Mouse (Mus musculus): ENCODE results near the gene Ahr. TPM values are rescaled to one million over a fixed set of nuclear protein-coding genes. Genes with fewer than 3 reads are reported as not detected.

Ahr gene
- polyA plus RNA-seq, 1 experiment from 2014 or later: 8.0 TPM

DNA sequence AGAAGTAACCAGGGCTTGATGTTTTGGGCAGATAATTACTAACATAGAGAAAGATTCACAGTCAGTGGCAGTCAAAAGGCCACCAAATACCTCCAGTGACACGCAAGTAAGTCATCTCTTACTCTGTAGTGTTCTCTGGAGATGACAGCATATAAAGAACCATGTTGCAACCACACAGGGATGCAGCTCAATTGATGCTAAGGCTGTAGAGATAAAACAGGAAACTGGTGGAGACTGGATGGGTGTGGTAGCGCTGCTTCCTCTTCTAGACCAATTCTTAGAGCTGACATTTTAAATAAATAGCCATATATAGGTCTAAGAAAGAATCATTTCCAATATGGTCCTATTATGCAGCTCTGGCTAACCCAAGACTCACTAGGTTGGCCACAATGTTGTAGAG lies 54.1 kb downstream of the Ahr start:
- H3K9me3 ChIP-seq (ENCODE audit: control insufficient read depth, low read length): no peaks in the 10 kb centered on the region
- no peak for ATAC-seq (ENCODE audit: low FRiP score, low TSS enrichment)
- no peak overlapping the region for H3K4me2 ChIP-seq (replicated peaks; ENCODE audit: low read depth, low read length)
- H3K36me3 ChIP-seq (ENCODE audit: control insufficient read depth, insufficient read depth, low read length): no peaks in the 10 kb centered on the region
- no peaks in the 10 kb centered on the region for H3K27me3 ChIP-seq (ENCODE audit: control insufficient read depth, insufficient read depth, low read length)
- H3K4me1 ChIP-seq (ENCODE audit: control insufficient read depth, insufficient read depth, low read length): no peaks in the 10 kb centered on the region
- H3K4me3 ChIP-seq (ENCODE audit: low read length): no peak overlapping the region
- no peak overlapping the region for H3K27ac ChIP-seq (ENCODE audit: low read depth, low read length)
- no peak overlapping the region for H3K9ac ChIP-seq (ENCODE audit: low read depth, low read length)
- WGBS: 81% methylated on average over 2 of the region's 2 CpGs

DNA sequence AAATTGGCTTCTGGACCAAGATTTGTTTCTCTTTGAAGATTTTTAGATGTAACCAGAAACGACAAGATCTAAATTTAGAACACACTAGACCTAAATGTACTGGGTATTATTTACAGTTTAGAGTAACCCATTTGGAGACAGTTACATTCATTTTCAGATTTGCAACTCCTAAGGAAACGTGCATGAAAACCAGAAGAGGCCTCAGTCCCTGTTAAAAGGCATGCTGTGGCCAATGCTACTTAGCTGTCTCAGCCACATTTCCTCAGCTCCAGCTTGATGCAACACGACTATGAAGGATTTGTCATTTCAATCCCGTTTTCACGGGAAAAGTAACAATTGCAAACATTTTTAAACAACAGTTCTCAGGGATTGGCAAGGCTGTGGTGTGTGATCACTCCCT lies 55.9 kb downstream of the Ahr start:
- WGBS: 76% methylated on average over 5 of the region's 5 CpGs
- H3K4me3 ChIP-seq (ENCODE audit: low read length): no peak overlapping the region
- H3K27me3 ChIP-seq (ENCODE audit: control insufficient read depth, insufficient read depth, low read length): no peaks in the 10 kb centered on the region
- no peaks in the 10 kb centered on the region for H3K9me3 ChIP-seq (ENCODE audit: control insufficient read depth, low read length)
- H3K4me2 ChIP-seq (replicated peaks; ENCODE audit: low read depth, low read length): no peak overlapping the region
- H3K27ac ChIP-seq (ENCODE audit: low read depth, low read length): no peak overlapping the region
- no peak for ATAC-seq (ENCODE audit: low FRiP score, low TSS enrichment)
- H3K9ac ChIP-seq (ENCODE audit: low read depth, low read length): no peak overlapping the region
- no peaks in the 10 kb centered on the region for H3K36me3 ChIP-seq (ENCODE audit: control insufficient read depth, insufficient read depth, low read length)
- H3K4me1 ChIP-seq (ENCODE audit: control insufficient read depth, insufficient read depth, low read length): no peaks in the 10 kb centered on the region

DNA sequence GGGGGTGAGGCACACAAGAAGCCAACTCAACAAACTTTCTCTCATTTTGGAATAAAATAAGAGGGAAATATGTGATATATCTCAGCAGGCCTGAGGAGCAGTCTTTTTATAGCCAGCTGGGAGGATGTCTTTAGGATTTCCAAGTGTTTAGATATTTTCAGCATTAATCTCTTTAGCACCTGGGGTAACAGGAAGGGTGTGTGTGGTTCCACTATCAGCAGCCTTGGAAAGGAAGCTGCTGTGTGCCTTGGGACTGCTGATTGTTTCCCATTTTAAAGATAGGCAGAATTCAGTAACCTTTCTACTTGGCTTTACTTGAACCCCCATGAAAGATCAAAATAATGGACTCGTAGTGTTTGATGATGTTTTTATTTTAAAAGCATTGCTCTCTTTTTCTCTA lies 71.4 kb downstream of the Ahr start:
- H3K4me2 ChIP-seq (replicated peaks; ENCODE audit: low read depth, low read length): no peak overlapping the region
- H3K4me3 ChIP-seq (ENCODE audit: low read length): no peak overlapping the region
- no peaks in the 10 kb centered on the region for H3K4me1 ChIP-seq (ENCODE audit: control insufficient read depth, insufficient read depth, low read length)
- WGBS: 76% methylated on average over 1 of the region's 1 CpGs
- H3K27ac ChIP-seq (ENCODE audit: low read depth, low read length): no peak overlapping the region
- H3K36me3 ChIP-seq (ENCODE audit: control insufficient read depth, insufficient read depth, low read length): no peaks in the 10 kb centered on the region
- H3K27me3 ChIP-seq (ENCODE audit: control insufficient read depth, insufficient read depth, low read length): no peaks in the 10 kb centered on the region
- no peaks in the 10 kb centered on the region for H3K9me3 ChIP-seq (ENCODE audit: control insufficient read depth, low read length)
- no peak overlapping the region for H3K9ac ChIP-seq (ENCODE audit: low read depth, low read length)
- ATAC-seq (ENCODE audit: low FRiP score, low TSS enrichment): no peak

DNA sequence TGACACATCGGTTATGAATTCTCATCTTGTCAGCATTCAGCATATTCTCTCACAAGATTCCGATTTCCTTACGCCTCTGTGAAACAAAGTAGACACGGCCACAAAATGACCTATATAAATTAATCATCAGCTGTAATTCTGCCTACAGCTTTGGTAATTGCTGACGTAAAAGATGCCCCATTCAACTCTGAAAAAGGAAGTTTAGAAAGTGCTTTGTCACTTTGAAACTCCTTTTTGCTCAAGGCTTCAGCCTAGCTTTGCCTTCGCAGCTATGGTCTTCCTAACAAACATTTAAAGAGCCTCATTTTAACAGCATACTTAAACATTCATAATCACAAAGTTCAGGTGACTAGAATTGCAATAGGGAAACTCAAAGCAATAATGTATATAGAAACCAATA lies 72.2 kb downstream of the Ahr start:
- no peak overlapping the region for H3K4me2 ChIP-seq (replicated peaks; ENCODE audit: low read depth, low read length)
- no peak for ATAC-seq (ENCODE audit: low FRiP score, low TSS enrichment)
- H3K36me3 ChIP-seq (ENCODE audit: control insufficient read depth, insufficient read depth, low read length): no peaks in the 10 kb centered on the region
- no peak overlapping the region for H3K27ac ChIP-seq (ENCODE audit: low read depth, low read length)
- H3K4me3 ChIP-seq (ENCODE audit: low read length): no peak overlapping the region
- H3K4me1 ChIP-seq (ENCODE audit: control insufficient read depth, insufficient read depth, low read length): no peaks in the 10 kb centered on the region
- H3K27me3 ChIP-seq (ENCODE audit: control insufficient read depth, insufficient read depth, low read length): no peaks in the 10 kb centered on the region
- no peaks in the 10 kb centered on the region for H3K9me3 ChIP-seq (ENCODE audit: control insufficient read depth, low read length)
- no peak overlapping the region for H3K9ac ChIP-seq (ENCODE audit: low read depth, low read length)
- 63% methylated on average over 6 of the region's 6 CpGs for WGBS

DNA sequence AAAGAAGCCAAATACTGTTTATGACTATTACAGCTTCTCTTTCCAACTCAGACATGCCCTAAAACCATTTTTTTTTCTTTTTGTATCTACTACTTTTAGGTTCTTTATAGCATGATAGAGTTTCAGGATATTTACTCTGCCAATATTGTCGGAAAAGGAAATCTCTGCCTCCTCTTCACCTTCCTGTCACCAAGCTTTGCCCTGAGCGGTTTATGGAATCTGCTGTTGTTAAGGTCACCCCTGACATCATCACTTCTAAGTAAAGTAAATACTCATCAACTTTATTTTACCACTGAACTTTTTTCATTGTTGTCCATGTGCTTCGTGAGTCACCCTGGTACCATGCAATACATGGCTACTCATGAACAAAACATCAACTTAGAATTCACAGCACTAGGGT lies 75.2 kb downstream of the Ahr start:
- Histone ChIP-seq H3K4me2 (replicated peaks; ENCODE audit: low read depth, low read length) (no peak overlapping the region), H3K36me3 (ENCODE audit: control insufficient read depth, insufficient read depth, low read length) (no peaks in the 10 kb centered on the region), H3K4me1 (ENCODE audit: control insufficient read depth, insufficient read depth, low read length) (no peaks in the 10 kb centered on the region), H3K9me3 (ENCODE audit: control insufficient read depth, low read length) (no peaks in the 10 kb centered on the region), H3K27ac (ENCODE audit: low read depth, low read length) (no peak overlapping the region), H3K4me3 (ENCODE audit: low read length) (no peak overlapping the region), H3K27me3 (ENCODE audit: control insufficient read depth, insufficient read depth, low read length) (no peaks in the 10 kb centered on the region), H3K9ac (ENCODE audit: low read depth, low read length) (no peak overlapping the region)
- ATAC-seq (ENCODE audit: low FRiP score, low TSS enrichment): no peak
- 48% methylated on average over 3 of the region's 3 CpGs for WGBS

Measured in kidney, embryonic 14.5 days (tissue).